ENCODE assay signal across 8 mouse cellular contexts in genomic region chr2:158584621-158585358, GRCm38 (mm10). TPM values are rescaled to one million over a fixed set of nuclear protein-coding genes. Genes with fewer than 3 reads are reported as not detected.
A peak's percentile ranks its signal among the peaks of the same experiment; 100 is the strongest.
DNase-seq lines count a peak whose midpoint lies in the region; ATAC-seq and TF ChIP-seq lines count a peak whose summit lies in the region.

No protein-coding gene starts in this region.

- 15% methylated on average over 12 of the region's 12 CpGs for WGBS in kidney, adult 2 months
- 11% methylated on average over 12 of the region's 12 CpGs for WGBS in kidney, embryonic 14.5 days
- 3% methylated on average over 12 of the region's 12 CpGs for WGBS in liver, embryonic 11.5 days

- DNase-seq in kidney, adult 2 months: peak; percentile 14
- DNase-seq in embryo, embryonic 9.5 days (ENCODE audit: extremely low spot score): peak; percentile 58
- DNase-seq in liver, embryonic 11.5 days (ENCODE audit: low spot score): no peak
- DNase-seq in retina, postnatal 1 day: peak; percentile 73
- no peak for DNase-seq in left cerebral cortex, adult 11 months (ENCODE audit: low spot score)
- no peak for DNase-seq in frontal cortex, postnatal 10 days (ENCODE audit: low spot score in 2 of 2)
- DNase-seq in gastrocnemius, adult 2 months: no peak

- no peak for TF ChIP-seq CTCF in kidney, adult 2 months (conservative IDR thresholded peaks at IDR 0.05; ENCODE audit: insufficient read depth, insufficient read length, low read depth, low read length)
- TF ChIP-seq CTCF in gastrocnemius, adult 2 months (IDR thresholded peaks at IDR 0.05): no peak

- H3K9ac ChIP-seq in kidney, embryonic 14.5 days (ENCODE audit: low read depth, low read length): no peak overlapping the region
- H3K9ac ChIP-seq in liver, embryonic 11.5 days (ENCODE audit: low read depth, low read length): no peak overlapping the region

- intact Hi-C loops in gastrocnemius, adult 2 months (cut with DNase I): no loop called here

- TF ChIP-seq POLR2A in kidney, adult 2 months (IDR thresholded peaks at IDR 0.05; ENCODE audit: low read depth, low read length): no peak

- H3K4me1 ChIP-seq in kidney, adult 2 months (ENCODE audit: control insufficient read depth, insufficient read depth, low read length): no peaks in the 10 kb centered on the region
- no peaks in the 10 kb centered on the region for H3K4me1 ChIP-seq in kidney, embryonic 14.5 days (ENCODE audit: control insufficient read depth, insufficient read depth, low read length)
- H3K4me1 ChIP-seq in liver, embryonic 11.5 days (replicated peaks; ENCODE audit: control insufficient read depth, insufficient read depth, low read length): no peaks in the 10 kb centered on the region

- H3K27me3 ChIP-seq in kidney, adult 2 months (replicated peaks; ENCODE audit: control insufficient read depth, insufficient read depth, low read length): no peaks in the 10 kb centered on the region; the same call in 1 of the 2 replicates
- no peaks in the 10 kb centered on the region; the same call in 1 of the 2 replicates for H3K27me3 ChIP-seq in kidney, embryonic 14.5 days (ENCODE audit: control insufficient read depth, insufficient read depth, low read length)
- 0 out of 2 replicates have a peak, but pooled peaks cover 2% of the 10 kb centered on the region for H3K27me3 ChIP-seq in liver, embryonic 11.5 days (replicated peaks; ENCODE audit: control insufficient read depth, insufficient read depth, low read length)

- no peak overlapping the region for H3K4me2 ChIP-seq in kidney, embryonic 14.5 days (replicated peaks; ENCODE audit: low read depth, low read length)
- peak overlapping the region; percentile 26 for H3K4me2 ChIP-seq in liver, embryonic 11.5 days

- no peak for ATAC-seq in kidney, embryonic 14.5 days (ENCODE audit: low FRiP score, low TSS enrichment)
- peak; percentile 92 for ATAC-seq in liver, embryonic 11.5 days (replicated peaks; ENCODE audit: low FRiP score)

- no peak overlapping the region for H3K27ac ChIP-seq in kidney, adult 2 months (ENCODE audit: insufficient read depth, low read depth, low read length)
- H3K27ac ChIP-seq in kidney, embryonic 14.5 days (ENCODE audit: low read depth, low read length): no peak overlapping the region
- H3K27ac ChIP-seq in liver, embryonic 11.5 days (ENCODE audit: low read depth, low read length): no peak overlapping the region
- no peak overlapping the region for H3K27ac ChIP-seq in gastrocnemius, adult 2 months

- H3K4me3 ChIP-seq in kidney, adult 2 months (ENCODE audit: insufficient read depth, low read depth, low read length): no peak overlapping the region
- no peak overlapping the region for H3K4me3 ChIP-seq in kidney, embryonic 14.5 days (ENCODE audit: low read length)
- no peak overlapping the region for H3K4me3 ChIP-seq in liver, embryonic 11.5 days (ENCODE audit: low read depth, low read length)
- H3K4me3 ChIP-seq in gastrocnemius, adult 2 months: no peak overlapping the region

- H3K9me3 ChIP-seq in kidney, embryonic 14.5 days (ENCODE audit: control insufficient read depth, low read length): no peaks in the 10 kb centered on the region
- H3K9me3 ChIP-seq in liver, embryonic 11.5 days (ENCODE audit: control insufficient read depth, low read length): no peaks in the 10 kb centered on the region

- no peaks in the 10 kb centered on the region for H3K36me3 ChIP-seq in kidney, adult 2 months (ENCODE audit: control insufficient read depth, insufficient read depth, low read length)
- no peaks in the 10 kb centered on the region for H3K36me3 ChIP-seq in kidney, embryonic 14.5 days (ENCODE audit: control insufficient read depth, insufficient read depth, low read length)
- no peaks in the 10 kb centered on the region for H3K36me3 ChIP-seq in liver, embryonic 11.5 days (ENCODE audit: control insufficient read depth, insufficient read depth, low read length)

RNA-seq across cellular contexts. Expression of gene Slc32a1, which starts 25.8 kb away (rescaled TPM):
- polyA plus RNA-seq in kidney, adult 2 months (2012; rRNA removed): not detected in 2 replicates
- 0.09 and 0.16 TPM in 2 replicates for polyA plus RNA-seq in kidney, embryonic 14.5 days (2014; fragmentation: Nextera tagmentation; extraction: Ambion mirVana)
- polyA plus RNA-seq in liver, embryonic 11.5 days (2014; fragmentation: Nextera tagmentation; extraction: Ambion mirVana): 0.05 and 0.06 TPM in 2 replicates
- not detected for total RNA-seq in gastrocnemius, adult 2 months (2021)

RNA-seq across cellular contexts. Expression of gene Actr5, which starts 39.9 kb away (rescaled TPM):
- polyA plus RNA-seq in kidney, adult 2 months (2012; rRNA removed): 6.2 and 6.4 TPM in 2 replicates
- polyA plus RNA-seq in kidney, embryonic 14.5 days (2014; fragmentation: Nextera tagmentation; extraction: Ambion mirVana): 13.2 and 15.6 TPM in 2 replicates
- polyA plus RNA-seq in liver, embryonic 11.5 days (2014; fragmentation: Nextera tagmentation; extraction: Ambion mirVana): 14.2 and 15.8 TPM in 2 replicates
- total RNA-seq in gastrocnemius, adult 2 months (2021): 1 to 10 TPM; 4.2 to 4.8 TPM

Comparison
In these comparisons a context has a peak if more than half of its experiments do, and no peak if none do; other contexts are left out.
1. DNase-seq: peak in kidney, adult 2 months (single experiment), embryo, embryonic 9.5 days (single experiment) and retina, postnatal 1 day (single experiment); none in liver, embryonic 11.5 days (single experiment), left cerebral cortex, adult 11 months (single experiment), frontal cortex, postnatal 10 days (0 of 2) and gastrocnemius, adult 2 months (single experiment).